Mouse (Mus musculus) fat pad, adult 2 months (tissue): ENCODE data around the gene Gm20388.

Experiments
- DNase-seq: peaks from one replicate; pipeline ENCODE4 v3.0.0-alpha.2; 2011; ENCODE audit warnings: low read depth, low spot score; ENCODE audit errors: extremely low read depth

Gene Gm20388

GRCm38 (mm10) chr8:120152636-120153035, 242.0 kb downstream of the Gm20388 start:
- no peak for DNase-seq

- DNase-seq: no peak
Observed at GRCm38 (mm10) chr8:120160366-120160765, 249.7 kb downstream of the Gm20388 start.

DNA sequence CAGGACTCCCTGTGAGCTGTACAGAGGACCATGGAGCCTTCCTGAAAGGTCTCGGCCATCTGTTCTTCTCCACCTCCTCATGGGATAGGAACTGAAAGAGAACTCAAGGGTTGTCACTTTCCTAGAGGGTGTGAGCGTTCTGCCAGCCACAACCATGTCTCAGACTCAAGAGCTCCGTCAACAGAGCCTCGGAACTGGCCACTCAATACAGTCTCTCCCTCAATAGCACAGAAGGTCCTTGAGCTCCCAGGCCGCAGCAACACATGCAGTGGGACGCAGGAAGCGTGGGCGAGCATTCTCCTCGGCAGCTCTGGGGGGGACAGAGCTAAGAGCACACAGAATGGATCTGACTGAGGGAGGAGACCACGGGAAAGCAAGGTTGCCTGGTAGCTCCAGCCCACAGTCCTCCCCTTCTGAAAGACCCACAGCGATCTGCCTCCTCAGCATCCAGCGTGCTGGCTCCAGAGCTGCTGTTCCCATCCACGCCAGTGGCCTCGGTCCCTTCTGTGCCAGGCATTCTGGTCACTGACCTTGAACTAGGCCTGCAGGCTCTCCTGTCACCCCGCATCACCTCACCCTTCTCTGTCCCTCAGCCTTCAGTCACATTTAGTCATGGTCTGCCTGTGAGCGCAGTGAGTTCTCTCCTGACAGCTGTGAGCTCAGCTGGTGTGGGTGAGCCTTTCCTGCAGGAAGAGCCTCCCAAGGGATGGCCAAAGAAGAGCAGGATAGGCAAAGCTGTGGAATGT, 251.2 kb downstream of the Gm20388 start:
- DNase-seq: no peak

DNA sequence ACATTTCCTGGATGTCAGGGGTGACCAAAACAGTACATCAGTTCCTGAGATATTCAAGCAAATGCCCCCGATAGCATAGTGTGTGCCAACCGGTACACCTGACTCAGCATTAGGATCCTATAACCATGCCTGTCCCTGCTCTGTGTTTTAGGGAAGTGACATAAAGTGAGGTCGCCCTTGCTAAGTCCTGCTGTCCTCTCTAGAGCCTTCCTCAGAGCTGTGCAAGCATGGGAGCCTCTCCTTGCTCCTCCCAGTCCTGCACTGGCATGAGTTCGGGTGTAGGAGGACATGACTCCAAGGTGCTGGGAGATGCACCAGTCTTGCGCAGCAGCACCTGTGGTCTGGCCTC, 251.7 kb downstream of the Gm20388 start:
- no peak for DNase-seq

GRCm38 (mm10) chr8:120163376-120163775, 252.7 kb downstream of the Gm20388 start:
- DNase-seq: no peak

GRCm38 (mm10) chr8:120164026-120164425, 253.4 kb downstream of the Gm20388 start:
- DNase-seq: no peak

DNA sequence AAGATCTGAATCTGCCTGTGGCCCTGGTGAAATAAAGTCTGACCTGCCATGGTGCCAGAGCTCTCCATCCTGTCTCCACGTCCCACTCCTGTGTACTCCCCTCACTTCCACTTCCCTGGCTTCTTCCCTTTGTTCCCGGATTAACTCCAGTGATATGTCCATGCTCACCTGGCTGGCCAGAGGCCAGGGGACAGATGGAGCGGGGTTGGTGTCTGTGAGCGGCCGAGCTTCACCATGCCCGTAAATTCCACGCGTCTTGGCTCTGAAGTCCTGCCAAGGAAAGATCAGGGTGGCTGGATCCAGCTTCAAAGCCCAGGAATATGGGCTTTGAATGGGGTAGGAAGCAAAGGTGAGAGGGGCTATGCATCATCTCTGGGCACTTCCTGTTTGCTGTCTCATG, 256.5 kb downstream of the Gm20388 start:
- DNase-seq: no peak

DNA sequence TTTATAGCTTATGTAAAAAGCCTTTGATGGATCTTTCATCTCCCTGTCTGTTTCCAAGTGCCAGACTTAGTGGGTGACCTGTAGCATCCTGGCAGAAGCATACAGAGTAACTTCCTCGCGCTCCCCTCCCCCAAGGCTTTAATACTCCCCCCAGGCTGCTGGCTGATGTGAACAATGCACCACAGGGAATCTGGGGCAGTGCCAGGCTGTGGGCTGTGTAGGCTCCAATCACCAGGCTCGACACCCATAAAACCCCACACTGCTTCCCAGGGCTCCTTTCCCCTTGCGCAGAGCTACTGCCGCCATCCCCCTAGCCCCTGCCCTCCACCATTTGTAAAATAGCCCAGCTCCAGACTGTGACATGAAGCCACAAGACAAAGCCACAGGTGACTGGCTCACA, 257.2 kb downstream of the Gm20388 start:
- DNase-seq: no peak

DNA sequence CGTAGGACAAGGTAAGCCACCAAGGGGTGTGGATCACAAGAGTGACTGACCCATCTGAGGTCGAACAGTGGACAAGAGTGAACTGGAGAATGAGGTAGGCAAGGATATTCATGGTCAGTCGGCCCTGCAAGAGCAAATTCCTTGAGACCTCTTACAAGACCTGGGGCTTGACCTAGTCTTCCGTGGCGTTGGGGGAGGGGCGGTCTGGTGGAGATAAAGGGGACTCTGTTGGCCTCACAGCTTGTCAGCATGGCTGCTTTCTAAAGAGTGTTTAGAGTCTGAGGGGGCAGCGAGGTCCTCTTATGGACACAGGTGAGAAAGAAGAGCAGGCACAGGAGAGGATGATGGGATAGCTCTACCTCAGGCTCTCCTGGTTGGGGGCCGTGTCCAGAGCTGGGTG, 258.5 kb downstream of the Gm20388 start:
- no peak for DNase-seq

DNA sequence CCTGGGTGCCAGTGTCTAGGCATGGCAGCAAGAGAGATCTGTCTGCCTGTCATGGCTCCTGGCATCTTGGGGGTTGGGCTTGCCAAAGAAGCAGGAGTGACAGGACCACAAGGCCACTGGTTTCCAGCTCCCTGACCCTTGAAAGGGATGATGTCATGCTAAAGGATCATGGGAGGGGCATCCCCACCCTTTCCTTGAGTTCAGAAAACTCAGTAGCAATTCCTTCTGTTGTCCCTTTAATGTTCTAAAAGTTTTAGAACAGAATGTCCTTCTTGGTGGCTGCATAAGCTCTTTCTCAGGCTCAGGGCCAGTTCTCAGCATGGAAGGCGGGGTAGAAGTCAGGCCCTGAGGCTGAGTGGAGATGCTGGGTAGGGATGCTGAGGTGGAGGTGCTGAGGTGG, 262.6 kb downstream of the Gm20388 start:
- no peak for DNase-seq

GRCm38 (mm10) chr8:120174606-120175005, 264.0 kb downstream of the Gm20388 start:
- DNase-seq: no peak

- DNase-seq: no peak
Observed at GRCm38 (mm10) chr8:120176605-120177004, 266.0 kb downstream of the Gm20388 start.

DNA sequence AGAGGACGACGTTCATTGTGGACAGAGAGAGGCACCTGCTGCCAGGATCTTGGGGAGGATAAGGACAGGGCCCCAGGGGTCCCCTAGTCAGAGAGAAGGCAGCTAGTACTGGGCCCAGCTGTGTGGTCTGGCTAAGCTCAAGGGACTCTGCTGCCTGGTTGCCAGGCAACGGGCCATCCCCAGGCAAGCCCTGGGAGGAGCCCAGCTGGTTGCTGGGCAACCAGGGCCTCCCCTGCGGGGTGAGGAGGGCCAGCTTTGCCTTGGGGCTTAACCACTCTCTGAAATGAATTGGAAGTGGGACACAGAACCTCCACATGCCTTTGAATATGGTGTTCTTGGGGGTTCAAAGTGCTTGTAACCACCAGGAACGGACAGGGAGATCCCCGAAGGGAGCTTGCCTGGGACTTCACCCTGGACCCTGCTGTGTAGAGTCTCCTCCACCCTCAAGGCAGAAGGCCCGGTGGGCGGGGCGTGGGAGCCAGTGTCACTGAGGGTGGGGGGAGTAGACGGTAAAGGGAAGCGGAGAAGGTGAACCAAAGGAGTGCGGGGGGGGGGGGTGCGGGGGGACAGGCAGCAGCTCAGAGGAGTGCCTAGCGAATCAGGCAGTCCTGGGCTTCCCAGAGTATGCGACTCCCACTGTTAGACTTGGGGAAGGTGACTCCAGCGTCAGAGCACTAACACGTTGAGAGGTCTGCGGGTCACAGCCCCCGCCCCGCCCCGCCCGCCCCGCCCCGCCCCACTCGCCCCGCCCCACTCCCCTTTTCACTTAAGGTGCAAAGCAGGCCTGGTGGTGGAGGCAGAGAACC, 266.9 kb downstream of the Gm20388 start, which contains the start of gene Fam92b:
Gene Fam92b (minus strand): TSS at position 149 of the 806 bp plus-strand sequence.
- DNase-seq: no peak

GRCm38 (mm10) chr8:120178124-120178514, 267.5 kb downstream of the Gm20388 start:
- no peak for DNase-seq

DNA sequence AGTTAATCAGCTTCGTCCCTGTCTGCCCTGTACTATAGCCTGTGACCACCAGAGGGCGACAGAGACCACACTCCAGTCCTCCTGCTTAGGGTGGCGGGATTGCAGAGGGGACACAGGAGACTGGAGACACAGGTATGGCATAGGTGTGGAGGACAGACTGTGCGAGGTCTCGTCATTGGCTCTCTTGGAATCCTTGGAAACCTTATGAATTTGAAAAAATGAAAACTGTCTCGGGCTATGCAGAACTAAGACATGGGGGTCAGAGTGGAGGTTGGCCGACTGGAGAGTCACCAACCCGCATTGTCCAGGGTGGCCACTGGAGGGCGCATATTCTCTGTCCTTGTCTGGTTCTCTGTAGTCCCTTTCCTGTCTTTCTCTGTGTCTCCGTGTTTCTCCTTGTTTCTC, 268.4 kb downstream of the Gm20388 start:
- no peak for DNase-seq

- no peak for DNase-seq
Observed at GRCm38 (mm10) chr8:120180445-120180970, 269.9 kb downstream of the Gm20388 start.

- DNase-seq: no peak
Observed at GRCm38 (mm10) chr8:120181274-120181673, 270.6 kb downstream of the Gm20388 start.

- no peak for DNase-seq
Observed at GRCm38 (mm10) chr8:120181861-120182414, 271.3 kb downstream of the Gm20388 start.

GRCm38 (mm10) chr8:120184366-120184765, 273.7 kb downstream of the Gm20388 start:
- DNase-seq: no peak

DNA sequence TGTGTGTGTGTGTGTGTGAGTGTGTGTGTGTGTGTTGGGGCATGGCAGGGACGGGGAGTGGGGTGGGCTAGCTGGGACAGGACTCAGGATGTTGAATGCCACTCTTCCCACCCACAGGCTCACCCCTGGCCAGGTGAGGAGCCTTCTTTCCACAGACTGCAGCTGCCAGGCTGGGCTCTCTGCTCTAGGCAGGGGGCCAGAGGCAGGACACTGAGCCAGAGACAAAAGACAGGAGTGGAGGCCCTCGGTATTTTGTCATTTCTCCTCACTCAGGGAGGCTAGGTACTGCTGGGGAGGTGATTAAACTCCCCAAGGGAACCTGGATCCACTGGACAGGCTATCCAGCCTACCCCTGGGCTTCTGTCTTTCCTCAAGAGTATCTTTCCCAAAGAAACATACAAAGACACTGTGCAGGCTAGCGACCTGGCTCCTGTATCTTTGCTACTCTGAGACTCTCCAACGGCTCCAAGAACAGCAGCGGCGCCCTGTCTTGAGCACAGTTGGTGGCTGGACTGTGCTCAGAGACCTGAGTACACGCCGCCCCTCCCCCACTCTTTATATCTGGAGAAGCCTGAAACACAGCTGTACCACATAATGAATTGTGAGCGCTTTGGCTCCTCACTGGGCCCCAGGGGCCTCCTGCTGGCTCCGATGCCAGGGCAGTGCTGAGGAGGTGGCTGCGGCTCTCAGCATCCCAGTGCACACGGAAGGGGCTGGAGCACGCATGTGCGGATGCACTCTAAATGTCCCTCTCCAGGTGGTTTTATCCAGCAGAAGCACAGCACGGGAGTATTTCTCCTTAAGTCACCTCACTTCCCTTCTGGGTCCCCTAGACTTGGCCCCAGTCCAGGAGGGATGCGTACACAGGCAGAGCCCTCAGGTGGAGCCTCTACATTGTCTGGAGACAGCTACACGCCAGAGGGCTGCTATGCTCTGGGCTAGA, 274.5 kb downstream of the Gm20388 start:
- no peak for DNase-seq

- DNase-seq: peak; percentile 61
Observed at GRCm38 (mm10) chr8:120186454-120186853, 275.8 kb downstream of the Gm20388 start.
